Mouse (Mus musculus) liver, embryonic 15.5 days (tissue): ENCODE results near the gene Gprasp1. TPM values are rescaled to one million over a fixed set of nuclear protein-coding genes. Genes with fewer than 3 reads are reported as not detected.
"Not testable (repeated sequence)": the region's sequence is repeated elsewhere in the genome, so short reads cannot be mapped to it uniquely, and the experiment has no call there.

Experiments used
- ATAC-seq: fragments of 200-750 bp; cut with Nextera tagmentation; 2 replicates; pipeline ENCODE4 v1.8.0; 2017; ENCODE audit warnings: moderate number of reproducible peaks, mild to moderate bottlenecking, moderate library complexity; ENCODE audit not compliant: insufficient read depth
- H3K27ac ChIP-seq: fragments of 300-500 bp; sonication (generic); replicated peaks from 2 replicates; pipeline ENCODE4 v1.5.1; 2015; ENCODE audit warnings: mild to moderate bottlenecking, inconsistent platforms
- H3K27me3 ChIP-seq: fragments of 300-500 bp; sonication (generic); 2 replicates; pipeline ENCODE4 v1.6.1; 2015; ENCODE audit warnings: mild to moderate bottlenecking, inconsistent platforms
- H3K36me3 ChIP-seq: fragments of 300-500 bp; sonication (generic); replicated peaks from 2 replicates; pipeline ENCODE4 v1.6.1; 2015; ENCODE audit warnings: moderate library complexity, mild to moderate bottlenecking, inconsistent platforms
- H3K4me1 ChIP-seq: fragments of 300-500 bp; sonication (generic); replicated peaks from 2 replicates; pipeline ENCODE4 v1.6.1; 2015; ENCODE audit warnings: inconsistent platforms
- H3K4me2 ChIP-seq: fragments of 300-500 bp; sonication (generic); 2 replicates; pipeline ENCODE4 v1.6.1; 2015; ENCODE audit warnings: moderate library complexity, mild to moderate bottlenecking, inconsistent platforms
- H3K4me3 ChIP-seq: fragments of 300-500 bp; sonication (generic); replicated peaks from 2 replicates; pipeline ENCODE4 v1.5.1; 2015; ENCODE audit warnings: mild to moderate bottlenecking, inconsistent platforms
- H3K9ac ChIP-seq: fragments of 300-500 bp; sonication (generic); 2 replicates; pipeline ENCODE4 v1.6.1; 2015; ENCODE audit warnings: moderate library complexity, mild to moderate bottlenecking, inconsistent platforms
- H3K9me3 ChIP-seq: fragments of 300-500 bp; sonication (generic); replicated peaks from 2 replicates; pipeline ENCODE4 v1.6.1; 2016; ENCODE audit warnings: inconsistent platforms
- WGBS: fragments of 180-500 bp; shearing (Covaris S2); methylation state at CpG from one replicate; pipeline ENCODE4 v1.1.7; 2015; ENCODE audit warnings: mixed read lengths; ENCODE audit not compliant: insufficient replicate concordance; 5-methylcytosine and 5-hydroxymethylcytosine counted together
- polyA plus RNA-seq: library from polyadenylated mRNA; unstranded; fragments of >200 nt; fragmentation: Nextera tagmentation; extraction: Ambion mirVana; gene quantifications from 2 replicates; pipeline ENCODE4 v1.2.1, GENCODE M21; 2015

Gene Gprasp1
- 6.2 and 6.7 TPM in 2 replicates for polyA plus RNA-seq

DNA sequence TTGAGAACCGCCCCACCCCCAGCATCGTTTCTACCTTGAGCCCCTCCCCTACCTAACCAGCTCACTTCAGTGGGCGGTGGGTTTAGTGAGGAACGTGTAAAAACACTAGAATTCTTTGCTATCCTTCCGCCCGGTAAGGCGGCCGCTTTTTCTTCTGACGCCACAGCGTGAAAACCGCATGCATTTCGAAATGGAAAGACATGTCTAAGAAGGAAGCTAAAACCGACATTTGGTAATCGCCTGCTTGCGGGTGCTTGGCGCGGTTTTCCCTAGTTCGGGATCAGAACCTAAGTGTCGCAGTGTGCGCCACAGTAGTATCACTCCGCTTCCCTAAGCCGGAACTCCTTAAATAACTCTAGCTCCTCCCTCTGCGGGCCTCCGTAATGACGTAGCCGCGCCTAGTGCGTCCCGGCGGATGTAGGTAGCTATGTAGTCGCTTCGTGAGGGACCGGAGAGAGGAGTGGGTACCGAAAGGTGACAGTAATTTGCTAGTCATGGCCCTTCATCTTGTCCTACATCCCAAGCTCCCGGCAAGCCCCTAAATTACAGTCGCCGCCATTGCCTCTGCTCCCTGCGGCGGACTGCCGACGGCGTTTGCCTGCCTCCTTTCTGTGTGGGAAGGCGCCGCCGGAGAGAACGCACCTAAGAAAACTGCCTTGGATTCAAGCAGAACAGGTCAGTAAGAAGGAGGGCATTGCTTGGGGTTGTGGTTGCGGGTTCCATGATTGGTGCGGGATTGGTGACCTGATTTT is at the start of gene Gprasp1, which contains the start of gene Armcx5:
TSS of gene Gprasp1 (plus strand) at position 430 of the 752 bp plus-strand sequence.
TSS of gene Armcx5 (plus strand) at position 430 of the 752 bp plus-strand sequence.
- peaks cover 7% of the 10 kb centered on the region for H3K4me1 ChIP-seq
- H3K9me3 ChIP-seq, result no peaks in the 10 kb centered on the region
- H3K27ac ChIP-seq, result peak within 1 kb of the TSS; percentile 48
- peak within 1 kb of the TSS; percentile 64 for H3K4me2 ChIP-seq
- ATAC-seq, result peak; percentile 95
- peak within 1 kb of the TSS; percentile 71 for H3K4me3 ChIP-seq
- peak within 1 kb of the TSS; percentile 65 for H3K9ac ChIP-seq
- H3K27me3 ChIP-seq, result no peaks in the 10 kb centered on the region
- no peaks in the 10 kb centered on the region for H3K36me3 ChIP-seq
- WGBS, result 18% methylated on average over 48 of the region's 48 CpGs

DNA sequence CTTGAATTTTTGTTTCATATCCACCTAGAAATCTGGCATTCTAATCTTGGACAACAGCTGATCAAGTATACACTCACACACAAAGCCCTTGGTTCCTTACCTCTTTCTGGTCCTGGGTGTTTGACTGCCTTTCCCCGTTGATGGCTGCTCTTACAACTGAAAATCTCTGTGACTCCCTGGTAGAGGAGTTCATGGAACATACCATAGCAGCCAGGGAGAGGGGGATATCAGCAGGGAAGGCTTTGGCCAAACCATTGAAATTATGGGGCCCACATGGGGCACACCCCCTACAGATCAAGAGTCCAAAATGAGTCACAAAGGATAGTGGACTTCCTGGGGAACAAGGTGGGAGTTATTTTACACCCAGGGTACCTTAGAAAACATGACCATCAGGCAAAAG is 48.9 kb upstream of the Gprasp1 start, which contains the start of gene Tcp11x2:
TSS of gene Tcp11x2 (minus strand) at position 158 of the 400 bp plus-strand sequence.
- ATAC-seq, result no peak
- no peaks in the 10 kb centered on the region for H3K4me1 ChIP-seq
- H3K4me3 ChIP-seq, result no peak within 1 kb of the TSS
- no peaks in the 10 kb centered on the region for H3K27me3 ChIP-seq
- no peak within 1 kb of the TSS for H3K27ac ChIP-seq
- no peaks in the 10 kb centered on the region for H3K36me3 ChIP-seq
- H3K9me3 ChIP-seq, result no peaks in the 10 kb centered on the region
- H3K9ac ChIP-seq, result no peak within 1 kb of the TSS
- WGBS, result 32% methylated on average over 1 of the region's 1 CpGs
- no peak within 1 kb of the TSS for H3K4me2 ChIP-seq

DNA sequence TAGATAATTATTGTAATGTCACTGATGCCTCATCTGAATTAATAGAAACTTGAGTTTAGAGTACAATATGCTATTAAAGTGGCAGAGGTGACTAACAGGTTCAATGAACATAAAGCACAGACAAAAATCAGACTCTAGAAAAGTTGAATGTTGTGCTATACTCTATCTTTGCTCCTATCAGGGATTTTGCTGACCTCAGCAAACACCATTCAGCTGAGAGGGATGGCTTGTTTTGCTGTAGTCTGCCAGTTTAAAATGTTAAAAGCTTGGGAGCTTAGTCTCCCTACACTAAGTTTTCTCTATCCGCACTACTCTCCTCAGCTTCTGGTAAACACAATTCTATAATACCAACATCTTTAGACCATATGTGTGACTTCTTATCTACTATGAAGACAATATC is 39.4 kb upstream of the Gprasp1 start:
- Histone ChIP-seq H3K9ac (no peak overlapping the region), H3K9me3 (no peaks in the 10 kb centered on the region), H3K4me1 (no peaks in the 10 kb centered on the region), H3K4me2 (no peak overlapping the region), H3K27ac (no peak overlapping the region), H3K4me3 (no peak overlapping the region), H3K27me3 (no peaks in the 10 kb centered on the region), H3K36me3 (no peaks in the 10 kb centered on the region)
- ATAC-seq, result no peak
- 67% methylated on average over 1 of the region's 1 CpGs for WGBS

DNA sequence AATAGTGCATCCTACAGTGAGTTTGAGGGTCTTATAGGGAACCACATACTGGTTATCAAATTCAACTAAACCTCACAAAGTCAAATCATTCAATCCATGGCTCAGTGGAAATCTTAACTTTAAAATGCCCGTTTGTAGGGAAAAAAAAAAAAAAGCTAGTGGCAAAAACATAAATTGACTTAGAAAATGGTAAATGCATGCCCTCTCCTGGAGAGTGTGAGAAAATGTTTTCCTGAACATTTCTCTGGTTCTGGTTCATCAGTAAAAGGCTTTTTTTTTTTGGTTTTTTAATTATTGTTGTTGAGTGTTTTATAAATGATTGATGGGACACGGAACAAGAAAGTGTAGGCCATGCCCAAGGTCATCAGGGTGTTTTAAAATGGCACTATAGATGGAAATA is 38.2 kb upstream of the Gprasp1 start:
- H3K9me3 ChIP-seq, result no peaks in the 10 kb centered on the region
- no peak overlapping the region for H3K9ac ChIP-seq
- no peak overlapping the region for H3K4me2 ChIP-seq
- 28% methylated on average over 2 of the region's 2 CpGs for WGBS
- no peak for ATAC-seq
- no peaks in the 10 kb centered on the region for H3K36me3 ChIP-seq
- H3K4me1 ChIP-seq, result no peaks in the 10 kb centered on the region
- H3K4me3 ChIP-seq, result no peak overlapping the region
- no peaks in the 10 kb centered on the region for H3K27me3 ChIP-seq
- no peak overlapping the region for H3K27ac ChIP-seq

DNA sequence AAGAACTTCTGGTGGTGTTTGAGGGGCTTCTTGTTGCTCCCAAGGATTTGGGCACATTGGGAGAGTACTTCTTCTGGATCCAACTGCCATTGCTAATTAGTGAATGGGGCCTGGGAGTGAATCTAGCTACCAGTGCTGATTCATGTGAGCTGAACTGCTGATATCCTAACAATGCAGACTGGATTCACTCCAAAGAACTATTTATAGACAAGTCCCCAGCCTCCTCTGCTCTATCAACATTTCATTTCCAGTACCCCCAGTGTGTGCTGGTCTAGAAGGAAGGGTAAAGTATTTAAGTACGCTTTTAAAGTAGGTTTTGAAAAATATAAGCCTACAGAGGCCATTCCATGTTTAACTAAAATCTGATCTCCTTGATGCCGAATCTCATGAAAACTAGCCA is 29.7 kb upstream of the Gprasp1 start:
- Histone ChIP-seq H3K4me1 (no peaks in the 10 kb centered on the region), H3K9ac (no peak overlapping the region), H3K4me3 (no peak overlapping the region), H3K9me3 (no peaks in the 10 kb centered on the region), H3K27me3 (no peaks in the 10 kb centered on the region), H3K4me2 (no peak overlapping the region), H3K36me3 (no peaks in the 10 kb centered on the region), H3K27ac (no peak overlapping the region)
- ATAC-seq, result no peak
- WGBS, result 53% methylated on average over 2 of the region's 2 CpGs

DNA sequence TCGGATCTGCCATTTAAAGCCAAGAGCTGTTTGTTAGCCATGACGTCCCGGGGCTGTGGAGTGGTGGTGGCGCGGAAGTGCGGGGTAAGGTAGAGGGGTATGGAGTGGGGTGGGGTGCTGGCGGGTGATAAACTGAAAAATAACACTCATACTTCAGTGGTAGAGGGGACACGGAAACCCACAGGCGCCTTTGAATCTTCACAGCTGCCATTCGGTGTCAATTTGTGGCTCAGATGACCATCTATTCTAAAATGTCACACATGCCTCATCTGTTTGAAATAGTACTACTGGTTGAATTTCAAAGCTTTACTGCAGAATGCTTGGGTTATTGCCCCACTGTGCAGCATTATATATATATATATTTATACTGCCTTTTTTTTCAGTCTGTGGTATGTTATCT is 17.4 kb upstream of the Gprasp1 start, which contains the start of gene Tmsb15a:
TSS of gene Tmsb15a (minus strand) at position 101 of the 400 bp plus-strand sequence.
- Histone ChIP-seq H3K36me3 (no peaks in the 10 kb centered on the region), H3K9ac (no peak within 1 kb of the TSS), H3K4me2 (no peak within 1 kb of the TSS), H3K9me3 (no peaks in the 10 kb centered on the region), H3K4me1 (no peaks in the 10 kb centered on the region), H3K27ac (no peak within 1 kb of the TSS), H3K4me3 (no peak within 1 kb of the TSS), H3K27me3 (no peaks in the 10 kb centered on the region)
- 73% methylated on average over 10 of the region's 10 CpGs for WGBS
- no peak for ATAC-seq

DNA sequence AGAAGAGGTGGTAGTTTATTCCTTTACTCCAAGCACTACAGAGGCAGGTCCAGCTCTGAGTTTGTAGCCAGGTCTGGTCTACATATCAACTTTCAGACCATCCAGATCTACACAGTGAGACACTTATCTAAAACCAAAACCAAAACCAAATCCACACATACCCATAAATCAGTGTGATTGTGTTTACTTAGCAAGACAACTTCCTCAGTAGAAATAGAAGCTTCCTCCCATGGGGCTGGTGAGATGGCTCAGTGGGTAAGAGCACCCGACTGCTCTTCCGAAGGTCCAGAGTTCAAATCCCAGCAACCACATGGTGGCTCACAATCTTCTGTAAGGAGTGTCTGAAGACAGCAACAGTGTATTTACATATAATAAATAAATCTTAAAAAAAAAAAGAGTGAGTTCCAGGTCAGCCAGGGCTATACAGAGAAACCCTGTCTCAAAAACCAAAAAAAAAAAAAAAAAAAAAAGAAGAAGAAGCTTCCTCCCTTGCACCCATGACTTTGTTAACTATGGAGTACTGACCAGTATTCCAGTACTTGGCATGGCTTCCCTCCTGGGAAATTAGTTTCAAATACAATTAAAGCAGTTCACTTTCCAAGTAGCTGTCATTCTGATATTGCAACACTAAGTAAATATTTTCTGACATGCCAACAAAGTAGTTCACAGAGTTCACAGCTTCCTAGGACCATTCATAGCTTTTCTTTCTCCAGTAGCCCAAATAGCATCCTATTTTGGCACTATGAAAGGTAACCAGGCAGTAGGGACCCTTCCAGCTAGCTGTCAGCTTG is 3.6 kb upstream of the Gprasp1 start:
- no peak for ATAC-seq
- 61% methylated on average over 2 of the region's 2 CpGs for WGBS

DNA sequence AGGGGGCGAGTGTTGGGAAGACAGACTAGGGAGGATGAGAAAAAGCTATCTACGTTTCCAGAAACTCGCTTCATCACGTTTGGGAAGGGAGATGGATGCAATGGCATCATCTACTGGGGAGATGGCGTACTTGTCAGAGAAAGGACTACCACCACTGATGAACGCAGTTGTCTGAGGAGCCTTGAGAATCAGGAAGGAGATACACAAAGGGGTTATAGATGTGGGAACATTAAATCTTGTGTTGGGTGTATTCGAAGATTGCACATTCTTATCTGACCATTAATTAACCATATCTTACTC is 473 bp downstream of the Gprasp1 start:
- H3K9me3 ChIP-seq, result no peaks in the 10 kb centered on the region
- peak overlapping the region; percentile 65 for H3K9ac ChIP-seq
- WGBS, result 18% methylated on average over 7 of the region's 7 CpGs
- peak; percentile 40; the same call in 1 of the 2 replicates for ATAC-seq
- H3K4me3 ChIP-seq, result peak overlapping the region; percentile 71
- peaks cover 7% of the 10 kb centered on the region for H3K4me1 ChIP-seq
- H3K27me3 ChIP-seq, result no peaks in the 10 kb centered on the region
- peak overlapping the region; percentile 64 for H3K4me2 ChIP-seq
- H3K27ac ChIP-seq, result peak overlapping the region; percentile 48; the same call in 1 of the 2 replicates
- no peaks in the 10 kb centered on the region for H3K36me3 ChIP-seq

More for the DNA sequence above, 3.6 kb upstream of the Gprasp1 start:
- Histone ChIP-seq H3K4me2 (no peak overlapping the region), H3K27ac (no peak overlapping the region), H3K36me3 (no peaks in the 10 kb centered on the region), H3K27me3 (no peaks in the 10 kb centered on the region), H3K4me1 (peaks cover 7% of the 10 kb centered on the region), H3K9me3 (no peaks in the 10 kb centered on the region), H3K4me3 (no peak overlapping the region), H3K9ac (no peak overlapping the region)

DNA sequence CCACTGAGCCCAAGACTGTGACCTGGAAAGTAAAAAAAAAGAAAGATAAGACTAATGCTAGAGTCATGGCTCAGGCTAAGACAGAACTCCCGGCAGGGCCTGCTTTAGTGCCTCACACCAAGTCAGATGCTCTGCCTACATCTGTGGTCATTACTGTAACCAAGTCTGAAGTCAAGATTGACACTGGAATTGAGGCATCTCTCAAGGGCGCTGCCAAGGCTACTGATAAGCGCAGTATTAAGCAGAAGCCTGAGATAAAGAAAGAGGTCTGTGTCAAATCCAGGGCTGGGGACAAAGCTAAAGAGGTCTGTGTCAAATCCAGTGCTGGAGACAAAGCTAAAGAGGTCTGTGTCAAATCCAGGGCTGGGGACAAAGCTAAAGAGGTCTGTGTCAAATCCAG is 2.8 kb downstream of the Gprasp1 start:
- not testable (repeated sequence) for H3K4me1 ChIP-seq, ATAC-seq, H3K4me2 ChIP-seq, H3K27me3 ChIP-seq, H3K27ac ChIP-seq, H3K36me3 ChIP-seq, H3K4me3 ChIP-seq, H3K9me3 ChIP-seq, H3K9ac ChIP-seq
- WGBS, result 65% methylated on average over 3 of the region's 3 CpGs

DNA sequence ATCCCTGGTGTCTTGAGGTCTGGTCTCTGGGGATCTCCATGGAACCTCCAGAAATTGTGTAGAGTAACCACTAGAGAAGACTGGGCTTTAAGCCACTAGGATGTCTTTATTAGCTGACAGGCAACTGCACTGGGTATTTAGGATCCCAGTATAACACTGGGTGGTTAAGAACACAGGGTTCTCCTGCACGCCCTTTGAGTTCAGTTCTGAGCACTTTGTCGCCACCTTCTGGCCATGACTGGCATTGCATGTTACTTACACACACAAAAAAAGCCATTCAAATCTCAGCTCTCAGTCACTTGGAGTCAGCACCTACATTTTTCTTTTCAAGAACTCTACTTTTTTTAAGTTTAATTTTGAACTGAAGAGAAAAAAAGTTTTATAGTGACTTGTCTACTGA is 10.3 kb downstream of the Gprasp1 start:
- H3K9me3 ChIP-seq, result no peaks in the 10 kb centered on the region
- 2% methylated on average over 2 of the region's 2 CpGs for WGBS
- H3K4me3 ChIP-seq, result no peak overlapping the region
- no peak overlapping the region for H3K27ac ChIP-seq
- H3K9ac ChIP-seq, result no peak overlapping the region
- H3K27me3 ChIP-seq, result no peaks in the 10 kb centered on the region
- ATAC-seq, result no peak
- H3K36me3 ChIP-seq, result no peaks in the 10 kb centered on the region
- H3K4me2 ChIP-seq, result no peak overlapping the region
- no peaks in the 10 kb centered on the region for H3K4me1 ChIP-seq

DNA sequence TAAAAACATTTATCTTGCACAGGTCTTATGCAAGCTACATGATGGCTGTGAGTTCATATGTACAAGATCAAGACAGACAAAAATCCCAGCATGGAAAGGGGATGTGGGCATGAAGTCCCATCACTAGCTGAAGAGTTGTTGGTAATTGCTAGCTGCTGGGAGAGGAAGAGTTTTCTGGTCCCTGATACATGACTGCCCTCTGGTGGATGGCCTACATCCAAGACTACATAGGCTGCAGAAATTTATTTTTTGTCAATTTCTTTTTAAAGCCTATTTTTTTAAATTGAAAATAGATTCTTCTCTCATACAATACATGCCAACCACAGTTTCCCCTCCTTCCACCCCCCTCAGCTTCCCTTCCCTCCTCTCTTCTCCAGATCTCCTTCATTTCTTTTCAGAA is 19.2 kb downstream of the Gprasp1 start:
- no peaks in the 10 kb centered on the region for H3K36me3 ChIP-seq
- H3K9ac ChIP-seq, result no peak overlapping the region
- H3K27me3 ChIP-seq, result no peaks in the 10 kb centered on the region
- no peaks in the 10 kb centered on the region for H3K9me3 ChIP-seq
- ATAC-seq, result no peak
- H3K4me3 ChIP-seq, result no peak overlapping the region
- H3K4me2 ChIP-seq, result no peak overlapping the region
- H3K4me1 ChIP-seq, result no peaks in the 10 kb centered on the region
- H3K27ac ChIP-seq, result no peak overlapping the region
